Mouse (Mus musculus) testis, adult 2 months (tissue): ENCODE results near the gene Rif1.

Source experiments
- CTCF ChIP-seq: fragments of 200-500 bp; IDR thresholded peaks from 2 replicates; pipeline ENCODE4 v1.5.1; 2012; ENCODE audit warnings: low read depth, mild to moderate bottlenecking, inconsistent platforms, low read length, moderate library complexity; ENCODE audit not compliant: control insufficient read depth, insufficient read depth, insufficient replicate concordance
- POLR2A ChIP-seq: fragments of 200-500 bp; IDR thresholded peaks from 2 replicates; pipeline ENCODE4 v1.6.1; 2012; ENCODE audit warnings: low read depth, mild to moderate bottlenecking, inconsistent platforms, low read length, moderate library complexity; ENCODE audit not compliant: control insufficient read depth

- TF ChIP-seq POLR2A (no peak), CTCF (no peak)
Measured at GRCm38 (mm10) chr2:52070816-52071215, 1.8 kb upstream of the Rif1 start.
